Mouse (Mus musculus): Measurements from ENCODE around the gene Rragb.

GRCm38 (mm10) chrX:153155322-153155721 lies 15.5 kb downstream of the Rragb start:
- TF ChIP-seq CTCF (IDR thresholded peaks at IDR 0.05; ENCODE audit: low read depth), result peak; percentile 63
- TF ChIP-seq EP300 (IDR thresholded peaks at IDR 0.05; ENCODE audit: low read depth), result no peak
